Mouse (Mus musculus): ENCODE data around the gene Krt75.

GRCm38 (mm10) chr15:101552188-101552587, 21.5 kb downstream of the Krt75 start:
- TF ChIP-seq POLR2A (IDR thresholded peaks at IDR 0.05; ENCODE audit: insufficient read length, low read depth), result no peak
- TF ChIP-seq TCF12 (IDR thresholded peaks at IDR 0.05; ENCODE audit: insufficient read depth, poor library complexity, severe bottlenecking), result no peak
- TF ChIP-seq USF1 (IDR thresholded peaks at IDR 0.05; ENCODE audit: low read depth), result no peak
- no peak for TF ChIP-seq REST (IDR thresholded peaks at IDR 0.05; ENCODE audit: insufficient read depth, insufficient read length)
- TF ChIP-seq E2F4 (IDR thresholded peaks at IDR 0.05; ENCODE audit: insufficient read depth), result no peak
